19 mouse cellular contexts compared by ENCODE assay signal in genomic region chr19:59170766-59171095, GRCm38 (mm10). TPM values are rescaled to one million over a fixed set of nuclear protein-coding genes. Genes with fewer than 3 reads are reported as not detected.
A peak's percentile ranks its signal among the peaks of the same experiment; 100 is the strongest.
DNase-seq lines count a peak whose midpoint lies in the region; ATAC-seq and TF ChIP-seq lines count a peak whose summit lies in the region.
"Had no signal": no experiment of that assay in that cellular context is flagged by ENCODE, and none has a peak within 500 bp of the region (broad histone marks: within the 10 kb centered on the region; RNA-seq: fewer than 3 reads in every experiment).

No protein-coding gene starts in this region.

- no peaks in the 10 kb centered on the region for H3K36me3 ChIP-seq in heart, embryonic 13.5 days
- no peaks in the 10 kb centered on the region for H3K36me3 ChIP-seq in heart, adult 2 months (ENCODE audit: control insufficient read depth, insufficient read depth, low read length)
- no peaks in the 10 kb centered on the region for H3K36me3 ChIP-seq in midbrain, embryonic 11.5 days (ENCODE audit: control insufficient read depth, insufficient read depth, low read length)
- H3K36me3 ChIP-seq in midbrain, embryonic 14.5 days (ENCODE audit: control insufficient read depth, insufficient read depth, low read length), result no peaks in the 10 kb centered on the region
- no peaks in the 10 kb centered on the region for H3K36me3 ChIP-seq in forebrain, embryonic 13.5 days (ENCODE audit: poor library complexity, severe bottlenecking)
- no peaks in the 10 kb centered on the region for H3K36me3 ChIP-seq in neural tube, embryonic 11.5 days (ENCODE audit: control insufficient read depth, insufficient read depth, low read length)
- H3K36me3 ChIP-seq in thymus, adult 2 months (ENCODE audit: control insufficient read depth, insufficient read depth, low read length), result no peaks in the 10 kb centered on the region
- H3K36me3 ChIP-seq: liver, embryonic 13.5 days had no signal

- no peak for TF ChIP-seq POLR2A in heart, adult 2 months (IDR thresholded peaks at IDR 0.05; ENCODE audit: insufficient read depth, low read depth, low read length)
- TF ChIP-seq POLR2A in thymus, adult 2 months (IDR thresholded peaks at IDR 0.05; ENCODE audit: control insufficient read depth, extremely low read depth, insufficient read depth, low read length, poor library complexity), result no peak

- no peaks in the 10 kb centered on the region for H3K79me2 ChIP-seq in heart, adult 2 months (replicated peaks; ENCODE audit: control insufficient read depth, insufficient read depth, low read length)

- WGBS in heart, embryonic 13.5 days, result 2% methylated on average over 6 of the region's 6 CpGs
- 2% methylated on average over 6 of the region's 6 CpGs for WGBS in heart, adult 2 months
- 1% methylated on average over 5 of the region's 6 CpGs for WGBS in midbrain, embryonic 11.5 days
- 0% methylated on average over 5 of the region's 6 CpGs for WGBS in midbrain, embryonic 14.5 days
- under 1% methylated on average over 6 of the region's 6 CpGs for WGBS in forebrain, embryonic 13.5 days
- 2% methylated on average over 6 of the region's 6 CpGs for WGBS in neural tube, embryonic 11.5 days
- WGBS in thymus, adult 2 months, result 6% methylated on average over 6 of the region's 6 CpGs

- H3K4me2 ChIP-seq in heart, embryonic 13.5 days, result peak overlapping the region; percentile 67; the same call in 1 of the 2 replicates
- H3K4me2 ChIP-seq in midbrain, embryonic 11.5 days, result no peak overlapping the region
- no peak overlapping the region for H3K4me2 ChIP-seq in midbrain, embryonic 14.5 days (ENCODE audit: low read length)
- peak overlapping the region; percentile 77 for H3K4me2 ChIP-seq in forebrain, embryonic 13.5 days
- no peak overlapping the region for H3K4me2 ChIP-seq in neural tube, embryonic 11.5 days (ENCODE audit: low read depth)

- H3K4me1 ChIP-seq in heart, embryonic 13.5 days, result peaks cover 41% of the 10 kb centered on the region
- 0 out of 2 replicates have a peak, but pooled peaks cover 1% of the 10 kb centered on the region for H3K4me1 ChIP-seq in heart, adult 2 months (ENCODE audit: control insufficient read depth, insufficient read depth, low read length)
- peaks cover 22% of the 10 kb centered on the region for H3K4me1 ChIP-seq in midbrain, embryonic 11.5 days (ENCODE audit: control insufficient read depth, insufficient read depth, low read length)
- no peaks in the 10 kb centered on the region for H3K4me1 ChIP-seq in midbrain, embryonic 14.5 days (ENCODE audit: control insufficient read depth, insufficient read depth, low read length)
- peaks cover 54% of the 10 kb centered on the region for H3K4me1 ChIP-seq in forebrain, embryonic 13.5 days
- H3K4me1 ChIP-seq in neural tube, embryonic 11.5 days (ENCODE audit: control insufficient read depth, insufficient read depth, low read length), result peaks cover 6% of the 10 kb centered on the region
- no peaks in the 10 kb centered on the region for H3K4me1 ChIP-seq in thymus, adult 2 months (replicated peaks; ENCODE audit: control insufficient read depth, insufficient read depth, low read length)

- H3K27me3 ChIP-seq in heart, embryonic 13.5 days (replicated peaks), result peaks cover 100% of the 10 kb centered on the region
- H3K27me3 ChIP-seq in heart, adult 2 months (ENCODE audit: control insufficient read depth, insufficient read depth, low read length), result peaks cover 40% of the 10 kb centered on the region
- peaks cover 99% of the 10 kb centered on the region for H3K27me3 ChIP-seq in midbrain, embryonic 11.5 days (ENCODE audit: control insufficient read depth, insufficient read depth, low read length)
- peaks cover 88% of the 10 kb centered on the region for H3K27me3 ChIP-seq in midbrain, embryonic 14.5 days (ENCODE audit: control insufficient read depth, insufficient read depth, low read length)
- H3K27me3 ChIP-seq in forebrain, embryonic 13.5 days, result peaks cover 90% of the 10 kb centered on the region
- peaks cover 96% of the 10 kb centered on the region for H3K27me3 ChIP-seq in neural tube, embryonic 11.5 days (ENCODE audit: control insufficient read depth, insufficient read depth, low read length)
- H3K27me3 ChIP-seq in thymus, adult 2 months (ENCODE audit: control insufficient read depth, insufficient read depth, low read length), result peaks cover 13% of the 10 kb centered on the region

- H3K9ac ChIP-seq in heart, embryonic 13.5 days, result no peak overlapping the region
- no peak overlapping the region for H3K9ac ChIP-seq in heart, adult 2 months (ENCODE audit: low read depth, low read length)
- no peak overlapping the region for H3K9ac ChIP-seq in midbrain, embryonic 11.5 days (ENCODE audit: low read length)
- H3K9ac ChIP-seq in midbrain, embryonic 14.5 days (replicated peaks; ENCODE audit: low read length), result no peak overlapping the region
- H3K9ac ChIP-seq in forebrain, embryonic 13.5 days, result peak overlapping the region; percentile 89; the same call in 1 of the 2 replicates
- no peak overlapping the region for H3K9ac ChIP-seq in neural tube, embryonic 11.5 days (ENCODE audit: low read length)
- H3K9ac ChIP-seq: hindbrain, embryonic 14.5 days; liver, embryonic 13.5 days had no signal

- peak overlapping the region; percentile 43 for H3K4me3 ChIP-seq in heart, embryonic 13.5 days
- no peak overlapping the region for H3K4me3 ChIP-seq in heart, adult 2 months
- H3K4me3 ChIP-seq in midbrain, embryonic 11.5 days (ENCODE audit: low read depth, low read length), result no peak overlapping the region
- no peak overlapping the region for H3K4me3 ChIP-seq in midbrain, embryonic 14.5 days (replicated peaks; ENCODE audit: low read depth, low read length)
- H3K4me3 ChIP-seq in forebrain, embryonic 13.5 days, result peak overlapping the region; percentile 57
- no peak overlapping the region for H3K4me3 ChIP-seq in neural tube, embryonic 11.5 days (ENCODE audit: low read depth, low read length)
- no peak overlapping the region for H3K4me3 ChIP-seq in thymus, adult 2 months (ENCODE audit: control insufficient read depth, insufficient read depth, low read length)

- no peak for TF ChIP-seq CTCF in heart, adult 2 months (IDR thresholded peaks at IDR 0.05)
- TF ChIP-seq CTCF in thymus, adult 2 months (IDR thresholded peaks at IDR 0.05; ENCODE audit: borderline replicate concordance, control insufficient read depth, extremely low read depth, insufficient read depth, low read length, poor library complexity), result no peak

- DNase-seq in heart, adult 2 months, result no peak
- DNase-seq in midbrain, embryonic 11.5 days (ENCODE audit: low spot score, missing footprints), result peak; percentile 95
- DNase-seq in midbrain, embryonic 14.5 days, result no peak
- DNase-seq in neural tube, embryonic 11.5 days (ENCODE audit: low spot score), result peak; percentile 25
- DNase-seq in thymus, adult 2 months, result no peak
- DNase-seq in gastrocnemius, postnatal 4 days (ENCODE audit: low spot score in 2 of 2), result no peak
- DNase-seq: gastrocnemius, adult 2 months; liver, embryonic 13.5 days; right cerebral cortex, postnatal 25 days had no signal

- ATAC-seq in heart, embryonic 13.5 days (ENCODE audit: extremely low read depth, insufficient number of reproducible peaks, low FRiP score, low TSS enrichment), result no peak
- no peak for ATAC-seq in midbrain, embryonic 11.5 days (ENCODE audit: low FRiP score)
- ATAC-seq in midbrain, embryonic 14.5 days (ENCODE audit: low FRiP score, low TSS enrichment), result no peak
- ATAC-seq in forebrain, embryonic 13.5 days, result peak; percentile 44; the same call in 1 of the 2 replicates
- no peak for ATAC-seq in neural tube, embryonic 11.5 days (ENCODE audit: insufficient read depth, low FRiP score, low TSS enrichment)

- no peak for TF ChIP-seq EP300 in heart, adult 2 months (IDR thresholded peaks at IDR 0.05; ENCODE audit: insufficient read depth, low read depth, low read length)

- intact Hi-C loops in heart, adult 2 months (cut with DNase I), result no loop called here

- no peaks in the 10 kb centered on the region for H3K9me3 ChIP-seq in heart, embryonic 13.5 days
- no peaks in the 10 kb centered on the region for H3K9me3 ChIP-seq in midbrain, embryonic 11.5 days (ENCODE audit: control insufficient read depth, low read length)
- H3K9me3 ChIP-seq in midbrain, embryonic 14.5 days (ENCODE audit: control insufficient read depth, low read length), result no peaks in the 10 kb centered on the region
- no peaks in the 10 kb centered on the region for H3K9me3 ChIP-seq in forebrain, embryonic 13.5 days (replicated peaks)
- no peaks in the 10 kb centered on the region for H3K9me3 ChIP-seq in neural tube, embryonic 11.5 days (ENCODE audit: control insufficient read depth, low read length)
- H3K9me3 ChIP-seq: liver, embryonic 13.5 days had no signal

- no peak overlapping the region for H3K27ac ChIP-seq in heart, embryonic 13.5 days (replicated peaks)
- no peak overlapping the region for H3K27ac ChIP-seq in heart, adult 2 months
- no peak overlapping the region for H3K27ac ChIP-seq in midbrain, embryonic 11.5 days (ENCODE audit: low read depth, low read length)
- no peak overlapping the region for H3K27ac ChIP-seq in midbrain, embryonic 14.5 days (replicated peaks; ENCODE audit: low read depth, low read length)
- H3K27ac ChIP-seq in forebrain, embryonic 13.5 days, result peak overlapping the region; percentile 87
- H3K27ac ChIP-seq in neural tube, embryonic 11.5 days (ENCODE audit: low read depth, low read length), result no peak overlapping the region
- no peak overlapping the region for H3K27ac ChIP-seq in thymus, adult 2 months (ENCODE audit: control insufficient read depth, insufficient read depth, low read length)
- H3K27ac ChIP-seq: gastrocnemius, adult 2 months; hindbrain, embryonic 14.5 days; liver, embryonic 13.5 days had no signal

RNA-seq across cellular contexts. Expression of gene Vax1, which starts 0.9 kb away (rescaled TPM):
- polyA plus RNA-seq in heart, embryonic 13.5 days (2015; fragmentation: Nextera tagmentation; extraction: Ambion mirVana), result not detected in 2 replicates
- not detected for total RNA-seq in heart, adult 2 months (2021)
- not detected in 2 replicates for polyA plus RNA-seq in heart, adult 2 months (2012; rRNA removed)
- 0.18 and 0.65 TPM in 2 replicates for polyA plus RNA-seq in midbrain, embryonic 11.5 days (2014; fragmentation: Nextera tagmentation; extraction: Ambion mirVana)
- not detected in 2 replicates for polyA plus RNA-seq in midbrain, embryonic 14.5 days (2014; fragmentation: Nextera tagmentation; extraction: Ambion mirVana)
- 0.90 and 1.0 TPM in 2 replicates for polyA plus RNA-seq in forebrain, embryonic 13.5 days (2015; fragmentation: Nextera tagmentation; extraction: Ambion mirVana)
- polyA plus RNA-seq in neural tube, embryonic 11.5 days (2014; fragmentation: Nextera tagmentation; extraction: Ambion mirVana), result not detected in 2 replicates
- not detected in 2 replicates for polyA plus RNA-seq in thymus, adult 2 months (2012; rRNA removed)
- not detected for total RNA-seq in gastrocnemius, postnatal 4 days (2021)
- total RNA-seq: adrenal gland, postnatal 10 days; ES-E14; gastrocnemius, adult 2 months; monocyte, adult 5-6 weeks had no signal
- polyA plus RNA-seq: heart, embryonic 14.5 days; hindbrain, embryonic 14.5 days; kidney, embryonic 14.5 days; liver, embryonic 13.5 days; thymus, postnatal 0 days had no signal

RNA-seq across cellular contexts. Expression of gene Kcnk18, which starts 48.3 kb away (rescaled TPM):
- not detected in 2 replicates for polyA plus RNA-seq in heart, embryonic 13.5 days (2015; fragmentation: Nextera tagmentation; extraction: Ambion mirVana)
- total RNA-seq in heart, adult 2 months (2021), result not detected
- polyA plus RNA-seq in heart, adult 2 months (2012; rRNA removed), result not detected in 2 replicates
- not detected in 2 replicates for polyA plus RNA-seq in midbrain, embryonic 11.5 days (2014; fragmentation: Nextera tagmentation; extraction: Ambion mirVana)
- polyA plus RNA-seq in midbrain, embryonic 14.5 days (2014; fragmentation: Nextera tagmentation; extraction: Ambion mirVana), result not detected in 2 replicates
- polyA plus RNA-seq in forebrain, embryonic 13.5 days (2015; fragmentation: Nextera tagmentation; extraction: Ambion mirVana), result not detected in 2 replicates
- not detected in 2 replicates for polyA plus RNA-seq in neural tube, embryonic 11.5 days (2014; fragmentation: Nextera tagmentation; extraction: Ambion mirVana)
- polyA plus RNA-seq in thymus, adult 2 months (2012; rRNA removed), result not detected in 2 replicates
- not detected for total RNA-seq in gastrocnemius, postnatal 4 days (2021)
- total RNA-seq: adrenal gland, postnatal 10 days; gastrocnemius, adult 2 months; layer of hippocampus, adult 8-10 months; monocyte, adult 5-6 weeks had no signal
- polyA plus RNA-seq: heart, embryonic 14.5 days; hindbrain, embryonic 14.5 days; kidney, embryonic 14.5 days; liver, embryonic 13.5 days; thymus, postnatal 0 days had no signal

Comparison
In these comparisons a context has a peak if more than half of its experiments do, and no peak if none do; other contexts are left out.
1. H3K4me3 ChIP-seq: peak in heart, embryonic 13.5 days (single experiment) and forebrain, embryonic 13.5 days (single experiment); none in heart, adult 2 months (single experiment), midbrain, embryonic 11.5 days (single experiment), midbrain, embryonic 14.5 days (single experiment), neural tube, embryonic 11.5 days (single experiment) and thymus, adult 2 months (single experiment).
2. DNase-seq: peak in midbrain, embryonic 11.5 days (single experiment) and neural tube, embryonic 11.5 days (single experiment); none in heart, adult 2 months (0 of 2), midbrain, embryonic 14.5 days (single experiment), thymus, adult 2 months (single experiment) and gastrocnemius, postnatal 4 days (0 of 2).
3. H3K4me2 ChIP-seq: peak in heart, embryonic 13.5 days (single experiment) and forebrain, embryonic 13.5 days (single experiment); none in midbrain, embryonic 11.5 days (single experiment), midbrain, embryonic 14.5 days (single experiment) and neural tube, embryonic 11.5 days (single experiment).